Mouse (Mus musculus): ENCODE results near the gene Gm9887.
A peak's percentile ranks its signal among the peaks of the same experiment; 100 is the strongest.

The Gm9887 gene

DNA sequence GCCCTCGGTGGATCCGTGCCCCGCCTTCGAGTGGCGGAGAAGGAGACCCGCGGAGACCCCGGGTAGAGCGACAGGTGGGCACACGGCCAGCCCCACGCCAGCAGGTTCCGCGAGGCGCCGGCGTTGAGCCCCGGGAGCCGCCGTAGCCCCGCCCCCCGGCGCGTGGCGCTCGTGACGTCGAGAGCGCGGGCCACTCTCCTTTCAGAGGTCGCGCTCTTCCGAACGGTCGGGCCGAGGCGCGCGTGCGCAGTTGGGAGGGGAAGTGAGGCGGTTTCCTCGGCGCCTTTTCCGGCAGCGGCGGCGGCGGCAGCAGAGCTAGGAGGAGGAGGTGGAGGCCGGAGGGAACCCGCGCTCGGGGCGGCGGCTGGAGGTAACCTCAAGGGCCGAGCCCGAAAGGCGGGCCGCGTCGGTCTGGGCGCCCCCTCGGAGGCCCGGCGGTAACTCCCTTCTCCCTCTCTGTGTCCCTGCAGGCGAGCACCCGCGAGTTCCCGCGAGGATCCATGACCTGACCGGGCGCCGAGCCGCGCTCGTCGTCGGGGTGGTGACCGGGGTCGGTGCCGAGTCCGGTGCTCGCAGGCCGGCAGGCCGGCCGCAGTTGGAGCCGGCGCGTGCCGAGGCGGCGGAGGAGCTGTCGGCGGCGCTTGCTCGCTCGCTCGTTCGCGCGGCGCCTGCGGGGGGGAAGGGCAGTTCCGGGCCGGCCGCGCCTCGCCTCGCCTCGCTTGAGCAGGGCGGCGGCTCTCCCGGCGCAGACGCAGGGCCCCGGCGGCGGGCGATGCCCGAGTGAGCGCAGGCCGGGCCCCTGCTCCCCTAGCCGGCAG, at the start of gene Gm9887, which contains the start of gene Arf6:
Gene Gm9887 (minus strand): TSS at position 605 of the 818 bp plus-strand sequence.
Gene Arf6 (plus strand): TSS at position 297 of the 818 bp plus-strand sequence.
- peak; percentile 98 for DNase-seq (ENCODE audit: low spot score in 2 of 2)

- no peak for DNase-seq (ENCODE audit: low spot score in 2 of 2)
Measured at GRCm38 (mm10) chr12:69420716-69421115, 48.5 kb upstream of the Gm9887 start.

GRCm38 (mm10) chr12:69419606-69420005, 47.3 kb upstream of the Gm9887 start:
- DNase-seq (ENCODE audit: low spot score in 2 of 2) = no peak

- DNase-seq (ENCODE audit: low spot score in 2 of 2) = no peak
Measured at GRCm38 (mm10) chr12:69419017-69419605, 46.9 kb upstream of the Gm9887 start.

DNA sequence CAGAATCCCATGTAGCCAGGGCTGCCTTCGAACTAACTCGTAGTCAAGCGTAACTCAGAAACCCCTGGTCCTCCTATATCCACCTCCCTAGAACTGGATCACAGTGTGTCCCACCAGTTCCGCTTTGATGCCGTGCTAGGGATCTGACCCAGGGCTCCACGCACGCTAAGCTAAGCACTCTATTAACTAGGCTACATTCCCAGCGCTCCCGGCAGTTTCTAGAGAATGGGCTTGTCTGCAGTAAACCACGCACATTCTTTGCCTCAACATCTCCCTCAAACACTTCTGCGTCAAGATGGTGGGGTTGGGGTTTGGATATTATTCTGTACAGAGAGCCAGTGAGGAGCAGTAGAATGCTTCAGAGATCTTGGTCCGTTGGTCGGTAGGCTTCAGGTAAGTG, 46.3 kb upstream of the Gm9887 start:
- no peak for DNase-seq (ENCODE audit: low spot score in 2 of 2)

- DNase-seq (ENCODE audit: low spot score in 2 of 2) = peak in 1 of 2 experiments; percentile 15
Measured at GRCm38 (mm10) chr12:69417701-69418291, 45.5 kb upstream of the Gm9887 start.

DNA sequence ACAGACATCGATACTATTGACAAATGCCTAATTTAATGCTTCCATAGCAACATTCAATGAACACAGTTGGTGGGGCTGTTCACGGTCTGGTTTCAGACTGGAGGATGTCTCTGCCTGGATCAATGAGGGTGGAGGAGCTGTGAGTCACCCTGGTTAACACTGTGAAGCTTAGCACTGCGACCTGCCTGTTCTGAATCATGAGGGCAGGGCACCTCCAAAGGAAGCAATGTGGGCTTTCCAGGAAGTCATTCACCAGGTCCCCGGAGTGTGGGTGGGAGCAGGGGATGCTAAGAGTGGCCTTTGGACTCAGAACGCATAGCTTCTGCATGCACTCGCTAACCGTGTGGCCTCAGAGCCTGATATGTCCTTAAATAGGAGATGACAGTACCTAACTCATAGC, 44.5 kb upstream of the Gm9887 start:
- no peak for DNase-seq (ENCODE audit: low spot score in 2 of 2)

DNA sequence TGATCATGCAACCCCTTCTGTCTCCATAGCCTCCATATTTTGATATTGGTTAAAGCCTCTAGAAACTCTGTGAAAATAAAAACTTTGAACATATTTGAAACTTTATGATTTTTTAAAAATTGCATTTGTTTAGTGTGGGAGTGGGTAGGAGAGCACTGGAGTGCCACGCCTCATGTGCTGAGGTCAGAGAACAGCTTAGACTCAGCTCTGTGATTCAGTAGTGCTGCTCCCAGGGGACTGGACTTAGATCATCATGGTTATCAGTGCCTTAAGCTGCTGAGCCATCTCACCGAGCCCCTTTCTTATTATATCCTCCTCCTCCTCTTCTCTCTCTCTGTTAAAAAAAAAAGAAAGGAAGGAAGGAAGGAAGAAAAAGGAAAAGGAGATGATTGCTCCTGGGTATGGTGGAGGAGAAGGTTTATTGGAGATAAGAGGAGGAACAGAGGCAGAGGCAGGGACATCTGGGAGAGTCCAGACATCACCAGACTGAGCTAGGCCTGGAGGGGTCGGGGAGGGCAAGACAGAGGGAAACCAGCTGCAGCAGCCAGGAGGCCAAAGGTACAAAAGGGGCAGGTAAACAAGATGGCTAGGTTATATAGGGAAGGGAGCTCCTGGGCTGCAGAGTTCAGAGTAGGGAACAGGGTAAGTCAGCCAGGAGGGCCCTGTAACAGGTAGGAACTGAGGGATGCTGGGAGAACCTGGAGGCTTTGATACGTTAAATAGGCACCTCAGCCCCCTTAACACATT, 42.7 kb upstream of the Gm9887 start:
- DNase-seq (ENCODE audit: low spot score in 2 of 2) = no peak

DNA sequence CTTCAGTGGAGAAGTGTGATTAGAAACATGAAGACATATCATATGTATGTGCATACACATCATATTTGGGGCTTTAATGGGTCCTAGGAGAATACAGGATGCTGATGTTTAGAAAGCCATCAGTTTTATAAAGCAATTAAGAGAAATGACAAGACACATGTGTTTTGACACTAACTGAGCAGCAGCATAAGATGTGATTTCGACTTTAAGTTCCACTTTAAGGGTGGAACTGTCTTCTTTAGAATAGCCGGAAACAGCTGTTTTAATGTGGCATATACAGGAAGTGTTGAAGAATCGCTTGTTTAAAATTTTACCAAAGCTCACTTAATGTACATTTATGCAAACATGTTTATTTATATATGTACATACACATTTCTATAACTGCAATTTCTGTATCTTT, 41.0 kb upstream of the Gm9887 start:
- DNase-seq (ENCODE audit: low spot score in 2 of 2) = no peak

GRCm38 (mm10) chr12:69411936-69412335, 39.7 kb upstream of the Gm9887 start:
- no peak for DNase-seq (ENCODE audit: low spot score in 2 of 2)

DNA sequence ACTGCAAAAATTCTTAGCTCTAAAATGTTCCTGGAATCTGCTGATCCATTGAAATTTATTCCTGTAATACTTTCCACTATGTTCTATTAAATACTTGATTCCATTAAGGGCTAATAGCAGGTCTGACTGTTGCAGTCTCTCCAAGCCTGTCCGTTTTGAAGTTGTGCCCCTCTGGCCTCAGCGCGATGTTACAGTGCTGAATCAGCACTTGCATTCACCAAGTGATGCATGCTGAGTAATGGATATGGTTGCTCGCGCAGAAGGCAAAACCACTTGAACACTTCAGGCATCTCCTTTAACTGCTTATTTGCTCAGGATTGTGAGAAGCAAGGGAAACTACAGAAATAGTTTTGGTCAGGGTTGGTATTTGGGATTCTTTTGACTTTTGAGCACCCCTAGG, 38.5 kb upstream of the Gm9887 start:
- no peak for DNase-seq (ENCODE audit: low spot score in 2 of 2)

GRCm38 (mm10) chr12:69402594-69403167, 30.4 kb upstream of the Gm9887 start:
- DNase-seq (ENCODE audit: low spot score in 2 of 2) = no peak

GRCm38 (mm10) chr12:69402100-69402499, 29.8 kb upstream of the Gm9887 start:
- DNase-seq (ENCODE audit: low spot score in 2 of 2) = no peak

DNA sequence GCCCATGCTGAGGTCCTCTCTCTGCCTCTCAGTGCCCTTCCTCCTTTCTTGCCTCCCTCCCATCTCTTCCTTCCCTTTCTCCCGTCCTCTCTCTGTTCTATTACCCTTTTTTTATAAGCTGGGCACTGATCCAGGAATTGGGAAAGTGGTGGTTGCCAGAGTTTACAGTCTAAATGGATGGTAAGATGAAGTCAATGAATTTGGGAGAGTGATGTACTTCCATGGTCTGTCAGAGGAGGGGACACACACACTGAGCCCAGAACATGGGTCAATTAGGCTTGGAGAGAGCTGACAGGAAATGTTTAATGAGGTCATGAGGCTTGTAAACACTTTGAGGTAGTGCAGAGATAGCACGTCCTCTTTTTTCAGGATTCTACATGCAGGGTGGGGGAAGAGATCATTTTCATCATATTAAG, 28.6 kb upstream of the Gm9887 start:
- no peak for DNase-seq (ENCODE audit: low spot score in 2 of 2)

DNA sequence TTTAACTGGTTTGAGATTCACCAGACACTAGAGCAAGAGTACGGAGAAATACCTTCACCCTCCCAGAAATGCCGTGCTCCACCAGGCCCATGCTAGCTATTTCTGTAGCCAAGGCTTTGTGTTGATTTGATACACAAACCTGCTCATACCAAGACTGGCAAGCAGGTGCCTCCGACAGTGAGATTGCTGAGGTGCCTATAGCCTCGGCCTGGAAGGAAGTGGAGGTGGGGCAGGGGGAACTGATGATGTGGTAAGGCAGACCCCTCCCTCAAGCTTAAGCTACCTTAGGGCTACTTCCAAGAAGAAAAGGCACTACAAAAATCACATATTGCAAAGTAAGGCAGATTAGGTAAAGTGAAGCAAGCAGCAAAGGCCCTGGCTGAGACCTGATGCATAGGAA, 28.1 kb upstream of the Gm9887 start:
- DNase-seq (ENCODE audit: low spot score in 2 of 2) = no peak

DNA sequence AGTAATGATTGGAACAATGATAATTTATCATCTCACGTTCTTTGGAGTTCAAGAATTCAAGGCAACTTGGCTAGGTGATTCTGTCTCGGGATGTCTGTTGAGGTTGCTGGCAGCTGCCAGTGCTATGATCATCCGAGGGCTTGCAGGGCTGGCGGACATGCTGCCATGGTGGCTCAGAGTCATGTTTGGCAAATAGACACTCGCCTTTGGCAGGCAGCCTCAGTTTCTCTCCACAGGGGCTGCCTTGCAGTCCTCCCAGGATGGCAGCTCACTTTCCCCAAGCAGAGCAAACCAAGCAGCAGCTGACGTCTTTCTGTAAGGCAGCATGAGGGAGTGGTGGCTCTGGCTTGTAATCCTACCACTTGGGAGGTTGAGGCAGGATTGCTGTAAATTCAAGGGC, 22.2 kb upstream of the Gm9887 start:
- no peak for DNase-seq (ENCODE audit: low spot score in 2 of 2)

DNA sequence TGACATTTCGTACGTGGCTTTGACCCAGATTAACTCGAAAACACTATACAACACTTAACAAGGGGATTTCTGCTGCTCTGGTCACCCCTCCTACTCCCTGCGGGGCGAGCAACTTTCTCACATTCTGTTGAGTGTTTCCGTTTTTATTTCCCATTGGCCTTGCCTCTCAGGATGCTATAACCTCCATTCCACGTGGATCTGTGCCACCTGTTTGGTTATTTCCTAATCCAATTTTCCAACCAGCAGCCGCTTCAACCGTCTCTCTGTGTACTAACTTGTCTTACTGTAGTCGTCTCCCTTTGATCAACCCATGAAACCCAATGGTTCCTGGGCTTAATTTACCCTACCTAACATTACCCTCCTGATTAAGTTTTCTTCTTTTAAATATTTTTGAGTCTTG, 20.8 kb upstream of the Gm9887 start:
- DNase-seq (ENCODE audit: low spot score in 2 of 2) = no peak

- DNase-seq (ENCODE audit: low spot score in 2 of 2) = no peak
Measured at GRCm38 (mm10) chr12:69390000-69390698, 17.9 kb upstream of the Gm9887 start.

DNA sequence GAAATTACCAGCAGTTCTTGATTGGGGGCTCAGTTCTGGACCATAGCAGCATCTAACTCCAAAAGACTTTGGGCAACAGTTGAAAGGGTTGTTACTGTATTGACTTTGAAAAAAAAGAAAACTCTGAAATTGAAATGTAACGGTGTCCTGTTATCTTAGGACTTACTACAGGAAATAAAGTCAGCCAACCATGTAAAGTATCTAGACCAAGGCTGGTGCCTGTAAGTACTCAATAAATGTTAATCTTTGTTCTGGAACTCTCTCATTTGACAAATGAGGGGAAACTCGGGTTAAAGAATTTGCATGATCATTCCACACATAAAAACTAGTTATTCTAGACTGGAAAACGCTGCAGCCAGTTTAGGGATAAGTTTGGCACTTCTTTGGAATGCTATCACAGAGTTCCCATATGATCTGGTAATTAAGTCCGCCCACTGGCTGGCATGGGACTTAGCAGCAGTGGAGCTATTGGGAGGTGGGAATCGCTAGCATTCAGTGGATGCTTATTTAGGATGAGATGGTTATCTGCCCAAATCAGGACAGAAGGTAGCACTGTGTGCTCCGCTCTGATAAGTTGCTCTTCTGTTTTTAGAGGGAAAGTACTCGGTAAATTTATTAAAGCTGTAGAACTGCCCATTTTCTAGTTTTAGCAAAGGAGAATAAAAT, 17.1 kb upstream of the Gm9887 start:
- DNase-seq (ENCODE audit: low spot score in 2 of 2) = no peak

DNA sequence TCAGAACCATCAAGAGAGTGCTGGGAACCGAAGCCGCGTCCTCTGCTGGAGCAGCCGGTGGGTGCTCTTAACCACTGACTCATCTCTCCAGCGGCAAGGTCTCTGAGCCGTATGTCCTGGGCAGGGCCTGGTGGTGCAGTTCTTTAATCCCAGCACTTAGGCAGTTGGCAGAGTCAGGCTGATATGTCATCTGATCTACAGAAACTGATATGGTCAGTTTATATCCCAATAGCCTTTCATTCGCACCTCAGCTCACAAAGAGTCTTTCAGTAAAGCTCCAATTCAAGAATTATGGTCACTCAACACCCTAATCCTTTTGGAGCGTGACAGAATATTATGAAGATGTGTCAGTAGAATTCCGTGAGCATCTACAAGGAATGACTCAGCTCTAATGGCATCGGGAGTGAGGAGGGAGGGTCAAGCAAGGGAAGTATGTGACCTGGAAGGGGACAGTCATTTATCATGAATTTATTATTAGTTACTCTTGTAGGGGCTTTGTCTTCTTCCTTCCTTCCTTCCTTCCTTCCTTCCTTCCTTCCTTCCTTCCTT, 16.1 kb upstream of the Gm9887 start:
- no peak for DNase-seq (ENCODE audit: low spot score in 2 of 2)

Data from spleen, postnatal 14 days (tissue).